Mouse (Mus musculus): ENCODE measurements around the gene Xpo4. TPM values are rescaled to one million over a fixed set of nuclear protein-coding genes. Genes with fewer than 3 reads are reported as not detected.
A peak's percentile ranks its signal among the peaks of the same experiment; 100 is the strongest.

Xpo4 gene
- polyA plus RNA-seq, 1 experiment from 2014 or later = 18.6 TPM

DNA sequence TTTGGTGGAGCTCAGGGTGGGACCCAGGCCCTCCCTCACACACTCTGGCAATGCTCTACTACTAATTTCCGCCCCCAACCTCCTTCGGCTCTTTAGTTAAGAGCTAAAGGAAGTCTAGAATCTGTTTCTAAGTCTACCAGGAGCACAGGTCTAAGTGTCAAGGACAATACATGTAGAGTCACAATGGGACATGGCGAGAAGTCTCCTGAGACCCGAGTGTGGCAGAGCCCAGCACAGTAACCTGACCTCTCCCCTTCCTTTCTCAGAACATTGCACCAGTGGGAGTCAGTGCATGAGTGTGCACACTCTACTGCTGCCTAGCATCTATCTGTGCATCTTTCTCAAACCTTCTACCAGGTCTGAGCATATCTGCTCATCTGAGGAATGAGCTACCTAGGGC is 40.5 kb upstream of the Xpo4 start:
- ATAC-seq (ENCODE audit: insufficient number of reproducible peaks, insufficient read depth, low FRiP score, low read depth) = no peak
- peaks cover 47% of the 10 kb centered on the region for H3K36me3 ChIP-seq (ENCODE audit: control insufficient read depth, insufficient read depth, low read length)
- H3K4me1 ChIP-seq (ENCODE audit: control insufficient read depth in 2 of 2, insufficient read depth in 2 of 2, low read length in 2 of 2) = peaks cover 13 to 25% of the 10 kb centered on the region in 2 experiments
- no peaks in the 10 kb centered on the region for H3K27me3 ChIP-seq (ENCODE audit: control insufficient read depth, insufficient read depth, low read length)
- H3K9ac ChIP-seq (ENCODE audit: low read length) = no peak overlapping the region
- H3K4me2 ChIP-seq (ENCODE audit: low read length) = no peak overlapping the region
- no peak overlapping the region for H3K4me3 ChIP-seq (ENCODE audit: control insufficient read depth in 1 of 2, insufficient read depth in 1 of 2, low read depth in 1 of 2, low read length in 2 of 2)
- WGBS = 90% methylated on average over 4 of the region's 4 CpGs
- no peaks in the 10 kb centered on the region for H3K9me3 ChIP-seq (ENCODE audit: control insufficient read depth, low read length)
- H3K27ac ChIP-seq (replicated peaks in 1 of 2; ENCODE audit: control insufficient read depth in 1 of 2, insufficient read depth in 1 of 2, low read depth in 2 of 2, low read length in 2 of 2) = no peak overlapping the region

- Histone ChIP-seq H3K4me1 (ENCODE audit: control insufficient read depth in 2 of 2, insufficient read depth in 2 of 2, low read length in 2 of 2) (peaks cover 13 to 25% of the 10 kb centered on the region in 2 experiments), H3K27me3 (ENCODE audit: control insufficient read depth, insufficient read depth, low read length) (no peaks in the 10 kb centered on the region), H3K9ac (ENCODE audit: low read length) (no peak overlapping the region), H3K27ac (replicated peaks in 1 of 2; ENCODE audit: control insufficient read depth in 1 of 2, insufficient read depth in 1 of 2, low read depth in 2 of 2, low read length in 2 of 2) (no peak overlapping the region), H3K4me2 (ENCODE audit: low read length) (no peak overlapping the region), H3K4me3 (ENCODE audit: control insufficient read depth in 1 of 2, insufficient read depth in 1 of 2, low read depth in 1 of 2, low read length in 2 of 2) (no peak overlapping the region), H3K9me3 (ENCODE audit: control insufficient read depth, low read length) (no peaks in the 10 kb centered on the region), H3K36me3 (ENCODE audit: control insufficient read depth, insufficient read depth, low read length) (peaks cover 53% of the 10 kb centered on the region)
- no peak for ATAC-seq (ENCODE audit: insufficient number of reproducible peaks, insufficient read depth, low FRiP score, low read depth)
- WGBS = 70% methylated on average over 4 of the region's 4 CpGs
These were observed 39.8 kb upstream of the Xpo4 start for GRCm38 (mm10) chr14:57705075-57705474.

GRCm38 (mm10) chr14:57701915-57702477 is 36.8 kb upstream of the Xpo4 start:
- Histone ChIP-seq H3K4me2 (ENCODE audit: low read length) (no peak overlapping the region), H3K9ac (ENCODE audit: low read length) (no peak overlapping the region), H3K9me3 (ENCODE audit: control insufficient read depth, low read length) (no peaks in the 10 kb centered on the region), H3K36me3 (ENCODE audit: control insufficient read depth, insufficient read depth, low read length) (peaks cover 75% of the 10 kb centered on the region), H3K4me1 (ENCODE audit: control insufficient read depth in 2 of 2, insufficient read depth in 2 of 2, low read length in 2 of 2) (no peaks in the 10 kb centered on the region; a peak in 1 of 4 replicates), H3K4me3 (ENCODE audit: control insufficient read depth in 1 of 2, insufficient read depth in 1 of 2, low read depth in 1 of 2, low read length in 2 of 2) (no peak overlapping the region), H3K27ac (replicated peaks in 1 of 2; ENCODE audit: control insufficient read depth in 1 of 2, insufficient read depth in 1 of 2, low read depth in 2 of 2, low read length in 2 of 2) (peak overlapping the region in 1 of 2 experiments; percentile 30; a peak in 1 of 4 replicates), H3K27me3 (ENCODE audit: control insufficient read depth, insufficient read depth, low read length) (no peaks in the 10 kb centered on the region)
- ATAC-seq (ENCODE audit: insufficient number of reproducible peaks, insufficient read depth, low FRiP score, low read depth) = no peak
- 72% methylated on average over 12 of the region's 12 CpGs for WGBS

DNA sequence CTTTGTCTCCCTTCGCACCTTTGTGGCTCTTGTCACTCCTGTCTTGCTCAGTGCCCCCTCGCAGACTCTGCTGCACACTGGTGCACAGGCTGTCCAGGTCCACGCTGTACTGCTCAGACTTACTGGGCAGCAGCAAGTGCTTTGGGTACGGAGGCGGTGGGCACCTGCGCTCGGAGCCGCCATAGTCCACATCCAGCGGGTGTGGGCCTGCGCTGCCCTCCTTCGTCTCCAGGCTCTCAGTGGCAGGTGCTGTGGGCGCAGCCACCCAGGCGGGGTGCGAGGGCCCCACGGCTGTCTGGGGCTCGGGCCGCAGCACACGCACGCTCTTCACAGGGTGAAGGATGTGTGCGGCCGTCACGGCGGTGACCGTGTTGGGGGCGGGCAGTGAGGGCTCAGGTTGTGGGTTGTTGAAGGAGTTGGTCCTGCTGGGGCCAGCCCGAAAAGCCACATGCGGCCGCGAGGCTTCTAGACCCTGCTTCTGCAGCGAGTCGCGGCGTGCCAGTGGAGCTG is 34.3 kb upstream of the Xpo4 start:
- Histone ChIP-seq H3K27me3 (ENCODE audit: control insufficient read depth, insufficient read depth, low read length) (no peaks in the 10 kb centered on the region), H3K4me3 (ENCODE audit: control insufficient read depth in 1 of 2, insufficient read depth in 1 of 2, low read depth in 1 of 2, low read length in 2 of 2) (no peak overlapping the region), H3K9me3 (ENCODE audit: control insufficient read depth, low read length) (no peaks in the 10 kb centered on the region), H3K36me3 (ENCODE audit: control insufficient read depth, insufficient read depth, low read length) (peaks cover 82% of the 10 kb centered on the region), H3K27ac (replicated peaks in 1 of 2; ENCODE audit: control insufficient read depth in 1 of 2, insufficient read depth in 1 of 2, low read depth in 2 of 2, low read length in 2 of 2) (no peak overlapping the region), H3K9ac (ENCODE audit: low read length) (no peak overlapping the region), H3K4me1 (ENCODE audit: control insufficient read depth in 2 of 2, insufficient read depth in 2 of 2, low read length in 2 of 2) (no peaks in the 10 kb centered on the region), H3K4me2 (ENCODE audit: low read length) (no peak overlapping the region)
- 95% methylated on average over 33 of the region's 33 CpGs for WGBS
- ATAC-seq (ENCODE audit: insufficient number of reproducible peaks, insufficient read depth, low FRiP score, low read depth) = no peak

- peaks cover 87% of the 10 kb centered on the region for H3K36me3 ChIP-seq (ENCODE audit: control insufficient read depth, insufficient read depth, low read length)
- 84% methylated on average over 10 of the region's 10 CpGs for WGBS
- H3K4me2 ChIP-seq (ENCODE audit: low read length) = no peak overlapping the region
- H3K9me3 ChIP-seq (ENCODE audit: control insufficient read depth, low read length) = no peaks in the 10 kb centered on the region
- no peaks in the 10 kb centered on the region for H3K27me3 ChIP-seq (ENCODE audit: control insufficient read depth, insufficient read depth, low read length)
- no peaks in the 10 kb centered on the region for H3K4me1 ChIP-seq (ENCODE audit: control insufficient read depth in 2 of 2, insufficient read depth in 2 of 2, low read length in 2 of 2)
- no peak overlapping the region for H3K27ac ChIP-seq (replicated peaks in 1 of 2; ENCODE audit: control insufficient read depth in 1 of 2, insufficient read depth in 1 of 2, low read depth in 2 of 2, low read length in 2 of 2)
- no peak overlapping the region for H3K4me3 ChIP-seq (ENCODE audit: control insufficient read depth in 1 of 2, insufficient read depth in 1 of 2, low read depth in 1 of 2, low read length in 2 of 2)
- H3K9ac ChIP-seq (ENCODE audit: low read length) = no peak overlapping the region
- ATAC-seq (ENCODE audit: insufficient number of reproducible peaks, insufficient read depth, low FRiP score, low read depth) = no peak
These were observed 33.8 kb upstream of the Xpo4 start for GRCm38 (mm10) chr14:57699016-57699415.

DNA sequence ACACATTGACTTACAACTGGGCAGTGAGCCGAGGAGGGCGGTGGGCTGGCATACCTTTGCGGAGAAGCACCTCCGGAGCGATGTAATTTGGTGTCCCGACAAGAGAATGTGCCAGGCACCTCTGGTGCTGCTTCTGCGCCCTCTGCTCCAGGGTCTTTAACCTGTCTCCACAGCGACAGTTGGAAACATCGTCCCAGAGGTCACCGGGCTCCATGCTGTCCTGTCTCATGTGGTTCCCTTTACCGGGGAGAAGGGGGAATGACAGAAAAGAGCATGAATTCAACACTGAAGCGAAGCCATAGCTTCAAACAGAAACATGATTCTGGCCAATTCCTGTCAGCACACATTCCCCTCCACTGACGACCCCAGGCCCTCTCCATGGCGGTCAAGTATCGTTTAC is 30.8 kb upstream of the Xpo4 start:
- Histone ChIP-seq H3K27ac (replicated peaks in 1 of 2; ENCODE audit: control insufficient read depth in 1 of 2, insufficient read depth in 1 of 2, low read depth in 2 of 2, low read length in 2 of 2) (no peak overlapping the region), H3K9me3 (ENCODE audit: control insufficient read depth, low read length) (no peaks in the 10 kb centered on the region), H3K4me1 (ENCODE audit: control insufficient read depth in 2 of 2, insufficient read depth in 2 of 2, low read length in 2 of 2) (no peaks in the 10 kb centered on the region), H3K9ac (ENCODE audit: low read length) (no peak overlapping the region), H3K4me2 (ENCODE audit: low read length) (no peak overlapping the region), H3K4me3 (ENCODE audit: control insufficient read depth in 1 of 2, insufficient read depth in 1 of 2, low read depth in 1 of 2, low read length in 2 of 2) (no peak overlapping the region), H3K36me3 (ENCODE audit: control insufficient read depth, insufficient read depth, low read length) (peaks cover 88% of the 10 kb centered on the region), H3K27me3 (ENCODE audit: control insufficient read depth, insufficient read depth, low read length) (no peaks in the 10 kb centered on the region)
- no peak for ATAC-seq (ENCODE audit: insufficient number of reproducible peaks, insufficient read depth, low FRiP score, low read depth)
- WGBS = 96% methylated on average over 15 of the region's 15 CpGs

DNA sequence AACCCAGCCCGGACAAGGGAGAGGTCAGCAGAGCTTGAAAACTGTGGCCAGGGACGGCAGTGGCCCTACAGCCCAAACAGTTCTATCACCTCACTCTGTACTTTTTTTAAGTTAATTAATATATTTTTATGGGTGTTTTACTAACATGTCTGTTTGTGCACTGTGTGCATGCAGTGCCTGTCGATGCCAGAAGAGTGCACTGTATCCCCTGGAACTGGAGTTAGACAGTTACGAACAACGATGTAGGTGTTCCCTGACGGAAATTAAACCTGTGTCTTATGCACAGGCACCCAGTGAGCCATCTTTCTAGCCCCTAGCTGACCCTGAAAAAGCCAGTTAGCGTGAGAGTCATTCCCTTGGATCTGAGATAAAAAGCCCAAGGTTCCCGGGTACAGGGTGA is 30.3 kb upstream of the Xpo4 start:
- WGBS = 86% methylated on average over 8 of the region's 8 CpGs

GRCm38 (mm10) chr14:57694246-57694645 is 29.0 kb upstream of the Xpo4 start:
- no peak for ATAC-seq (ENCODE audit: insufficient number of reproducible peaks, insufficient read depth, low FRiP score, low read depth)
- H3K27me3 ChIP-seq (ENCODE audit: control insufficient read depth, insufficient read depth, low read length) = no peaks in the 10 kb centered on the region
- no peak overlapping the region for H3K4me3 ChIP-seq (ENCODE audit: control insufficient read depth in 1 of 2, insufficient read depth in 1 of 2, low read depth in 1 of 2, low read length in 2 of 2)
- H3K36me3 ChIP-seq (ENCODE audit: control insufficient read depth, insufficient read depth, low read length) = peaks cover 90% of the 10 kb centered on the region
- 82% methylated on average over 16 of the region's 16 CpGs for WGBS
- H3K4me1 ChIP-seq (ENCODE audit: control insufficient read depth in 2 of 2, insufficient read depth in 2 of 2, low read length in 2 of 2) = no peaks in the 10 kb centered on the region
- no peak overlapping the region for H3K9ac ChIP-seq (ENCODE audit: low read length)
- no peak overlapping the region for H3K4me2 ChIP-seq (ENCODE audit: low read length)
- no peaks in the 10 kb centered on the region for H3K9me3 ChIP-seq (ENCODE audit: control insufficient read depth, low read length)
- no peak overlapping the region for H3K27ac ChIP-seq (replicated peaks in 1 of 2; ENCODE audit: control insufficient read depth in 1 of 2, insufficient read depth in 1 of 2, low read depth in 2 of 2, low read length in 2 of 2)

More for the DNA sequence above, 30.3 kb upstream of the Xpo4 start:
- Histone ChIP-seq H3K9me3 (ENCODE audit: control insufficient read depth, low read length) (no peaks in the 10 kb centered on the region), H3K36me3 (ENCODE audit: control insufficient read depth, insufficient read depth, low read length) (peaks cover 91% of the 10 kb centered on the region), H3K4me2 (ENCODE audit: low read length) (no peak overlapping the region), H3K4me3 (ENCODE audit: control insufficient read depth in 1 of 2, insufficient read depth in 1 of 2, low read depth in 1 of 2, low read length in 2 of 2) (no peak overlapping the region), H3K9ac (ENCODE audit: low read length) (no peak overlapping the region), H3K27me3 (ENCODE audit: control insufficient read depth, insufficient read depth, low read length) (no peaks in the 10 kb centered on the region), H3K27ac (replicated peaks in 1 of 2; ENCODE audit: control insufficient read depth in 1 of 2, insufficient read depth in 1 of 2, low read depth in 2 of 2, low read length in 2 of 2) (no peak overlapping the region), H3K4me1 (ENCODE audit: control insufficient read depth in 2 of 2, insufficient read depth in 2 of 2, low read length in 2 of 2) (no peaks in the 10 kb centered on the region)
- ATAC-seq (ENCODE audit: insufficient number of reproducible peaks, insufficient read depth, low FRiP score, low read depth) = no peak

All from heart, embryonic 14.5 days (tissue).